Mouse (Mus musculus) cerebellum, adult 2 months (tissue): Measurements from ENCODE around the gene Fcgr1.

ENCODE experiments used
- CTCF ChIP-seq: fragments of 200-500 bp; IDR thresholded peaks from 2 replicates; pipeline ENCODE4 v1.5.1; 2011; ENCODE audit warnings: low read depth, mild to moderate bottlenecking, control low read depth, low read length, moderate library complexity, borderline replicate concordance; ENCODE audit not compliant: insufficient read depth
- POLR2A ChIP-seq: fragments of 200-500 bp; IDR thresholded peaks from 2 replicates; pipeline ENCODE4 v1.6.1; 2011; ENCODE audit warnings: low read length, control low read depth, borderline replicate concordance; ENCODE audit not compliant: insufficient read depth

GRCm38 (mm10) chr3:96293368-96293767 lies 401 bp downstream of the Fcgr1 start:
- TF ChIP-seq CTCF (no peak), POLR2A (no peak)
